Mouse (Mus musculus) heart, embryonic 12.5 days (tissue): ENCODE data around the gene Pex13. TPM values are rescaled to one million over a fixed set of nuclear protein-coding genes. Genes with fewer than 3 reads are reported as not detected.
"Not testable (repeated sequence)": the region's sequence is repeated elsewhere in the genome, so short reads cannot be mapped to it uniquely, and the experiment has no call there.

Experiments
- ATAC-seq: fragments of 200-750 bp; cut with Nextera tagmentation; 2 replicates; pipeline ENCODE4 v1.8.0; 2017; ENCODE audit warnings: moderate TSS enrichment, moderate library complexity; ENCODE audit not compliant: insufficient number of reproducible peaks, low FRiP score
- H3K27ac ChIP-seq: fragments of 300-500 bp; sonication (generic); 2 replicates; pipeline ENCODE4 v1.5.1; 2016; ENCODE audit warnings: mild to moderate bottlenecking, moderate library complexity; ENCODE audit not compliant: poor library complexity, severe bottlenecking
- H3K27me3 ChIP-seq: fragments of 300-500 bp; sonication (generic); replicated peaks from 2 replicates; pipeline ENCODE4 v1.6.1; 2016; ENCODE audit warnings: mild to moderate bottlenecking, moderate library complexity
- H3K36me3 ChIP-seq: fragments of 300-500 bp; sonication (generic); 2 replicates; pipeline ENCODE4 v1.6.1; 2016; ENCODE audit warnings: mild to moderate bottlenecking, moderate library complexity
- H3K4me1 ChIP-seq: fragments of 300-500 bp; sonication (generic); replicated peaks from 2 replicates; pipeline ENCODE4 v1.6.1; 2016; ENCODE audit warnings: mild to moderate bottlenecking
- H3K4me2 ChIP-seq: fragments of 300-500 bp; sonication (generic); 2 replicates; pipeline ENCODE4 v1.6.1; 2016; ENCODE audit warnings: mild to moderate bottlenecking, moderate library complexity
- H3K4me3 ChIP-seq: fragments of 300-500 bp; sonication (generic); 2 replicates; pipeline ENCODE4 v1.5.1; 2016; ENCODE audit warnings: mild to moderate bottlenecking
- H3K9ac ChIP-seq: fragments of 300-500 bp; sonication (generic); 2 replicates; pipeline ENCODE4 v1.6.1; 2016; ENCODE audit warnings: mild to moderate bottlenecking, moderate library complexity
- H3K9me3 ChIP-seq: fragments of 300-500 bp; sonication (generic); replicated peaks from 2 replicates; pipeline ENCODE4 v1.6.1; 2016; ENCODE audit warnings: mild to moderate bottlenecking, moderate library complexity
- WGBS: fragments of 180-500 bp; shearing (Covaris S2); methylation state at CpG from one replicate; pipeline ENCODE4 v1.1.7; 2016; 5-methylcytosine and 5-hydroxymethylcytosine counted together
- polyA plus RNA-seq: library from polyadenylated mRNA; unstranded; fragments of >200 nt; fragmentation: Nextera tagmentation; extraction: Ambion mirVana; gene quantifications from 2 replicates; pipeline ENCODE4 v1.2.1, GENCODE M21; 2016

Gene Pex13
- polyA plus RNA-seq, 1 experiment from 2014 or later: 29.6 TPM

- H3K36me3 ChIP-seq: peaks cover 49% of the 10 kb centered on the region
- no peak overlapping the region for H3K4me3 ChIP-seq
- no peak for ATAC-seq
- no peaks in the 10 kb centered on the region for H3K27me3 ChIP-seq
- no peak overlapping the region for H3K4me2 ChIP-seq
- no peaks in the 10 kb centered on the region for H3K9me3 ChIP-seq
- no peak overlapping the region for H3K9ac ChIP-seq
- no peaks in the 10 kb centered on the region for H3K4me1 ChIP-seq
- no peak overlapping the region for H3K27ac ChIP-seq
Observed at GRCm38 (mm10) chr11:23647431-23647830, 18.3 kb downstream of the Pex13 start.

DNA sequence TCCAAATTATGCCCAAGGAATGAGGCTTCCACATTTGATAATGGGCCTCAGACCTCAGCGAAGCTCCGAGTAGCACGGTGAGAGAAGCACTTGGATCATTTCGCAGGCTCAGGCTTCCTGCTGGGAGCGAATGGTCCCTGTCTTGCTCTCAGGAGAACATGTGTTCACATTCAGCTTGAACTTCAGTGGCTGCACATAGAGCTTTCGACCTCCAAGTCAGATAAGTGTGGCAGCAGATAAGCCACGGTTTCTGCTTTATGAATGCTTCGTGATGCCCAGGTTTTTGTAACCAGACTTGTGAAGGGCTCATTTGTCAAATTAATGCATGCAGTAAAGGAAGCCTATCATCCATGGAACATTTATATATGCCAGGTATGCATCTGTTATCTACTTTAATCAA, 31.2 kb downstream of the Pex13 start:
- Histone ChIP-seq H3K27ac (no peak overlapping the region), H3K4me3 (no peak overlapping the region), H3K4me2 (peak overlapping the region; percentile 12; the same call in 1 of the 2 replicates), H3K36me3 (peaks cover 5% of the 10 kb centered on the region), H3K9ac (peak overlapping the region; percentile 17; the same call in 1 of the 2 replicates), H3K4me1 (peaks cover 5% of the 10 kb centered on the region), H3K9me3 (no peaks in the 10 kb centered on the region), H3K27me3 (no peaks in the 10 kb centered on the region)
- 46% methylated on average over 8 of the region's 8 CpGs for WGBS
- no peak for ATAC-seq

- ATAC-seq: 0 out of 2 replicates have a peak, but pooled peaks have one; percentile 7
- H3K9ac ChIP-seq: peak overlapping the region; percentile 34; the same call in 1 of the 2 replicates
- 9% methylated on average over 7 of the region's 7 CpGs for WGBS
- peak overlapping the region; percentile 65 for H3K4me2 ChIP-seq
- H3K9me3 ChIP-seq: no peaks in the 10 kb centered on the region
- peaks cover 5% of the 10 kb centered on the region for H3K4me1 ChIP-seq
- peak overlapping the region; percentile 76 for H3K4me3 ChIP-seq
- H3K27ac ChIP-seq: peak overlapping the region; percentile 15; the same call in 1 of the 2 replicates
- H3K36me3 ChIP-seq: no peaks in the 10 kb centered on the region
- H3K27me3 ChIP-seq: no peaks in the 10 kb centered on the region
Observed at GRCm38 (mm10) chr11:23633879-23634215, 31.9 kb downstream of the Pex13 start.

GRCm38 (mm10) chr11:23632945-23633878, 32.5 kb downstream of the Pex13 start, which contains the start of gene 0610010F05Rik:
TSS of gene 0610010F05Rik (minus strand) at chr11:23633639.
- Histone ChIP-seq H3K4me3 (peak within 1 kb of the TSS; percentile 76), H3K27ac (peak within 1 kb of the TSS; percentile 83), H3K4me1 (peaks cover 5% of the 10 kb centered on the region), H3K27me3 (no peaks in the 10 kb centered on the region), H3K36me3 (peaks cover 6% of the 10 kb centered on the region; the same call in 1 of the 2 replicates), H3K9ac (peak within 1 kb of the TSS; percentile 97), H3K4me2 (peak within 1 kb of the TSS; percentile 65), H3K9me3 (no peaks in the 10 kb centered on the region)
- peak; percentile 100 for ATAC-seq
- under 1% methylated on average over 83 of the region's 103 CpGs for WGBS

GRCm38 (mm10) chr11:23630664-23631063, 35.1 kb downstream of the Pex13 start:
- Histone ChIP-seq H3K4me3 (no peak overlapping the region), H3K4me1 (peaks cover 5% of the 10 kb centered on the region), H3K36me3 (peaks cover 10% of the 10 kb centered on the region), H3K4me2 (no peak overlapping the region), H3K27me3 (no peaks in the 10 kb centered on the region), H3K27ac (no peak overlapping the region), H3K9me3 (no peaks in the 10 kb centered on the region), H3K9ac (no peak overlapping the region)
- ATAC-seq: no peak

DNA sequence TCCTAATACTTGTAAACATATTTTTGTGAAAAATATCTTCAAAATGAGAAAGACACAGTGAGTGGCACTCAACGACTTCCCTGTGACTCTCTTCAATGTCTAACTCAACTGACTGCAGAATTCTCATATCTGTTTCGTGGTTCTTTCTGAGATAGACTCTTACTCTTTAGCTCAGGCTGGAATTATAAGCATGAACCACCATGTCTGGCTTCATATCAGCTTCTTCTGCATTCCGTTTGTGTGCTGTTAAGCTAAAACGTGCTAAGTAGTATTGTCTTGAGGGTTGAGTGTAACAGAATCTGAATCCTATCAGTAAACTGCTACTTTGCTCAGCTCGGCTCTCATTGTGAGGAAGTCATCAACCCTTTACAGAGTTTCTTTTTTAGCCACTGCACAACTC, 46.8 kb downstream of the Pex13 start:
- no peak for ATAC-seq
- H3K9me3 ChIP-seq: no peaks in the 10 kb centered on the region
- no peaks in the 10 kb centered on the region for H3K4me1 ChIP-seq
- H3K27ac ChIP-seq: no peak overlapping the region
- no peak overlapping the region for H3K4me3 ChIP-seq
- H3K9ac ChIP-seq: no peak overlapping the region
- H3K27me3 ChIP-seq: no peaks in the 10 kb centered on the region
- no peak overlapping the region for H3K4me2 ChIP-seq
- peaks cover 27% of the 10 kb centered on the region for H3K36me3 ChIP-seq
- 49% methylated on average over 5 of the region's 5 CpGs for WGBS

GRCm38 (mm10) chr11:23614546-23614945, 51.2 kb downstream of the Pex13 start:
- WGBS: 79% methylated on average over 5 of the region's 5 CpGs
- ATAC-seq: no peak
- Histone ChIP-seq H3K27me3 (no peaks in the 10 kb centered on the region), H3K4me1 (no peaks in the 10 kb centered on the region), H3K9ac (no peak overlapping the region), H3K27ac (no peak overlapping the region), H3K4me3 (no peak overlapping the region), H3K4me2 (no peak overlapping the region), H3K36me3 (peaks cover 19% of the 10 kb centered on the region; the same call in 1 of the 2 replicates), H3K9me3 (no peaks in the 10 kb centered on the region)

- not testable (repeated sequence) for H3K4me3 ChIP-seq, H3K9me3 ChIP-seq, H3K4me2 ChIP-seq, H3K9ac ChIP-seq, H3K27ac ChIP-seq, ATAC-seq, H3K27me3 ChIP-seq, H3K4me1 ChIP-seq
- H3K36me3 ChIP-seq: peaks cover 44% of the 10 kb centered on the region
- 87% methylated on average over 6 of the region's 6 CpGs for WGBS
Observed at GRCm38 (mm10) chr11:23607291-23607690, 58.5 kb downstream of the Pex13 start.

Other genes starting within 250 kb of the Pex13 start
- gene Ahsa2, start 167.9 kb downstream of the Pex13 start, polyA plus RNA-seq: 72.4 and 75.0 TPM in 2 replicates
- gene 1700093K21Rik, start 144.8 kb downstream of the Pex13 start, polyA plus RNA-seq: not detected in 2 replicates
- gene 0610010F05Rik, start 32.3 kb downstream of the Pex13 start, polyA plus RNA-seq: 18.8 and 19.0 TPM in 2 replicates
- 18.0 and 18.5 TPM in 2 replicates for gene Pus10, start 285 bp downstream of the Pex13 start, polyA plus RNA-seq
- 2.2 and 3.1 TPM in 2 replicates for gene Rel, start 105.0 kb upstream of the Pex13 start, polyA plus RNA-seq
- gene Papolg, start 229.3 kb upstream of the Pex13 start, polyA plus RNA-seq: 12.0 and 12.1 TPM in 2 replicates